Mouse (Mus musculus) bone marrow, adult 2 months (tissue): ENCODE results near the gene Pappa. TPM values are rescaled to one million over a fixed set of nuclear protein-coding genes. Genes with fewer than 3 reads are reported as not detected.

Source experiments
- H3K27ac ChIP-seq: fragments of 200-500 bp; 2 replicates; pipeline ENCODE4 v1.5.1; 2012; ENCODE audit warnings: low read depth, mild to moderate bottlenecking, control low read depth, inconsistent platforms, low read length; ENCODE audit not compliant: control insufficient read depth, poor library complexity, insufficient read depth
- H3K4me1 ChIP-seq: fragments of 200-500 bp; 2 replicates; pipeline ENCODE4 v1.6.1; 2011; ENCODE audit warnings: low read length; ENCODE audit not compliant: control insufficient read depth, insufficient read depth
- H3K4me3 ChIP-seq: fragments of 200-500 bp; replicated peaks from 2 replicates; pipeline ENCODE3; 2011; ENCODE audit warnings: mild to moderate bottlenecking, low read depth, low read length, control low read depth; ENCODE audit not compliant: control insufficient read depth
- CTCF ChIP-seq: fragments of 200-500 bp; IDR thresholded peaks from 2 replicates; pipeline ENCODE4 v1.5.1; 2011; ENCODE audit warnings: low read length, control low read depth; ENCODE audit not compliant: control insufficient read depth, insufficient read depth
- POLR2A ChIP-seq: fragments of 200-500 bp; IDR thresholded peaks from 2 replicates; pipeline ENCODE4 v1.6.1; 2011; ENCODE audit warnings: low read depth, mild to moderate bottlenecking, control low read depth, low read length, borderline replicate concordance; ENCODE audit not compliant: control insufficient read depth
- WGBS: fragments of 180-500 bp; shearing (Covaris S2); methylation state at CpG from one replicate; pipeline ENCODE4 v1.1.7; 2018; 5-methylcytosine and 5-hydroxymethylcytosine counted together
- polyA plus RNA-seq: library from polyadenylated mRNA; stranded (reverse); fragments of >200 nt; gene quantifications from 2 replicates; pipeline ENCODE4 v1.2.4, GENCODE M21; 2011; ENCODE audit warnings: low replicate concordance; ENCODE audit not compliant: missing spikeins, insufficient read depth, insufficient read length

Gene Pappa
- polyA plus RNA-seq, 1 experiment: 2.2 TPM

GRCm38 (mm10) chr4:65153601-65154000 is 29.6 kb downstream of the Pappa start:
- Histone ChIP-seq H3K4me1 (no peaks in the 10 kb centered on the region), H3K27ac (no peak overlapping the region), H3K4me3 (no peak overlapping the region)
- TF ChIP-seq CTCF: no peak
- no peak for TF ChIP-seq POLR2A
- WGBS: 64% methylated on average over 2 of the region's 2 CpGs

GRCm38 (mm10) chr4:65156231-65156630 is 32.3 kb downstream of the Pappa start:
- no peak for TF ChIP-seq CTCF
- TF ChIP-seq POLR2A: no peak
- Histone ChIP-seq H3K4me1 (no peaks in the 10 kb centered on the region), H3K27ac (no peak overlapping the region), H3K4me3 (no peak overlapping the region)
- 91% methylated on average over 10 of the region's 10 CpGs for WGBS

- no peak for TF ChIP-seq POLR2A
- TF ChIP-seq CTCF: no peak
- Histone ChIP-seq H3K4me1 (no peaks in the 10 kb centered on the region), H3K4me3 (no peak overlapping the region), H3K27ac (no peak overlapping the region)
- 81% methylated on average over 3 of the region's 3 CpGs for whole genome bisulfite sequencing
Measured at GRCm38 (mm10) chr4:65158651-65159050, 34.7 kb downstream of the Pappa start.

GRCm38 (mm10) chr4:65159481-65159880 is 35.5 kb downstream of the Pappa start:
- Histone ChIP-seq H3K27ac (no peak overlapping the region), H3K4me1 (no peaks in the 10 kb centered on the region), H3K4me3 (no peak overlapping the region)
- WGBS: 72% methylated on average over 5 of the region's 5 CpGs
- TF ChIP-seq CTCF (no peak), POLR2A (no peak)

GRCm38 (mm10) chr4:65163698-65164097 is 39.7 kb downstream of the Pappa start:
- Histone ChIP-seq H3K4me1 (no peaks in the 10 kb centered on the region), H3K27ac (no peak overlapping the region), H3K4me3 (no peak overlapping the region)
- WGBS: 76% methylated on average over 3 of the region's 3 CpGs
- TF ChIP-seq POLR2A (no peak), CTCF (no peak)

GRCm38 (mm10) chr4:65166288-65166835 is 42.4 kb downstream of the Pappa start:
- WGBS: 82% methylated on average over 3 of the region's 3 CpGs
- H3K4me3 ChIP-seq: no peak overlapping the region
- no peak for TF ChIP-seq CTCF
- TF ChIP-seq POLR2A: no peak
- H3K27ac ChIP-seq: no peak overlapping the region
- no peaks in the 10 kb centered on the region for H3K4me1 ChIP-seq

- WGBS: 60% methylated on average over 3 of the region's 3 CpGs
- no peak for TF ChIP-seq POLR2A
- no peak for TF ChIP-seq CTCF
Measured at GRCm38 (mm10) chr4:65174505-65174904, 50.5 kb downstream of the Pappa start.

GRCm38 (mm10) chr4:65178146-65178545 is 54.2 kb downstream of the Pappa start:
- TF ChIP-seq POLR2A (no peak), CTCF (no peak)
- H3K4me3 ChIP-seq: no peak overlapping the region
- 23% methylated on average over 1 of the region's 1 CpGs for WGBS

More at GRCm38 (mm10) chr4:65174505-65174904, 50.5 kb downstream of the Pappa start:
- H3K4me3 ChIP-seq: no peak overlapping the region
- H3K4me1 ChIP-seq: no peaks in the 10 kb centered on the region
- H3K27ac ChIP-seq: no peak overlapping the region

GRCm38 (mm10) chr4:65187236-65187635 is 63.3 kb downstream of the Pappa start:
- H3K4me1 ChIP-seq: no peaks in the 10 kb centered on the region
- TF ChIP-seq CTCF: no peak
- TF ChIP-seq POLR2A: no peak
- no peak overlapping the region for H3K4me3 ChIP-seq
- WGBS: 71% methylated on average over 2 of the region's 2 CpGs
- no peak overlapping the region for H3K27ac ChIP-seq

More at GRCm38 (mm10) chr4:65178146-65178545, 54.2 kb downstream of the Pappa start:
- H3K4me1 ChIP-seq: no peaks in the 10 kb centered on the region
- H3K27ac ChIP-seq: no peak overlapping the region
